Mouse (Mus musculus): ENCODE data around the gene Stab2. TPM values are rescaled to one million over a fixed set of nuclear protein-coding genes. Genes with fewer than 3 reads are reported as not detected.

The Stab2 gene
- total RNA-seq, 1 experiment = 0.27 TPM

GRCm38 (mm10) chr10:86952696-86953095 is 55.1 kb downstream of the Stab2 start:
- in situ Hi-C loops (cut with MboI; ENCODE audit: low sequenced_read_pairs in 2 of 2, unreplicated experiment in 2 of 2) = no loop called here

DNA sequence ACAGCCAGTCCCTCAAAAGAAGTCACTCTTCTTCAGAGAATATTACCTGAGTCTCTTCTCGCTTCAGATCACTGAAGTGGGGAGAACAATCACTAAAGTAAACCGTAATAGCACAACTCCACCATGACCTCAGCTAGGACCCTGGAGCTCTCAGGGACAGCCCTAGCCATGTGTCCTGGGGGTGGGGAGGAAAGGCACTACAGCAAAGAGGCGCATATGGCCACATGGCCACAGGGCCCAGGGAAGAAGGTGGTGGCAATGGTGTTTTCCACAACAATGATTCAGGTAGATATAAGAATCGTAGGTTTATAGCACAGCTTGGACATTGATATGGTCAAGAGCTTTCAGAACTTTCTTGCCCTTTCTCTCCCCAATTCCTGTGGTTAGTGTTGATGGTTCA is 57.0 kb downstream of the Stab2 start:
- no peak for TF ChIP-seq CHD2 (IDR thresholded peaks at IDR 0.05; ENCODE audit: low read depth, low read length)
- TF ChIP-seq ZC3H11A (IDR thresholded peaks at IDR 0.05; ENCODE audit: borderline replicate concordance, low read depth, low read length) = no peak
- TF ChIP-seq MAFK (IDR thresholded peaks at IDR 0.05; ENCODE audit: insufficient read depth, low read depth, low read length) = no peak
- no peak for TF ChIP-seq ZNF384 (IDR thresholded peaks at IDR 0.05; ENCODE audit: low read depth, low read length)
- no peak for TF ChIP-seq HCFC1 (IDR thresholded peaks at IDR 0.05; ENCODE audit: borderline replicate concordance, insufficient read depth, low read length)
- no peak for DNase-seq (ENCODE audit: low read depth, low spot score)
- in situ Hi-C loops (cut with MboI; ENCODE audit: low sequenced_read_pairs in 2 of 2, unreplicated experiment in 2 of 2) = no loop called here
- no peak overlapping the region for H3K27ac ChIP-seq (ENCODE audit: insufficient read depth, low read depth, low read length, poor library complexity, severe bottlenecking)
- H3K9me3 ChIP-seq (ENCODE audit: control insufficient read depth, insufficient read depth, low read depth, low read length) = no peaks in the 10 kb centered on the region
- H3K4me3 ChIP-seq (ENCODE audit: insufficient read depth in 1 of 2, low read depth in 1 of 2, low read length in 2 of 2, poor library complexity in 1 of 2, severe bottlenecking in 1 of 2) = no peak overlapping the region
- H3K4me1 ChIP-seq (ENCODE audit: control insufficient read depth in 2 of 2, insufficient read depth in 2 of 2, low read length in 2 of 2, poor library complexity in 1 of 2) = 0 out of 4 replicates have a peak, but pooled peaks cover 0 to 2% of the 10 kb centered on the region in 2 experiments
- no peaks in the 10 kb centered on the region for H3K36me3 ChIP-seq (ENCODE audit: control insufficient read depth, insufficient read depth, low read length, poor library complexity, severe bottlenecking)
- H3K9ac ChIP-seq (ENCODE audit: insufficient read depth, low read depth, low read length, poor library complexity, severe bottlenecking) = no peak overlapping the region

More at GRCm38 (mm10) chr10:86952696-86953095, 55.1 kb downstream of the Stab2 start:
- H3K4me1 ChIP-seq (ENCODE audit: control insufficient read depth in 2 of 2, insufficient read depth in 2 of 2, low read length in 2 of 2, poor library complexity in 1 of 2) = no peaks in the 10 kb centered on the region
- no peak overlapping the region for H3K27ac ChIP-seq (ENCODE audit: insufficient read depth, low read depth, low read length, poor library complexity, severe bottlenecking)
- no peak overlapping the region for H3K9ac ChIP-seq (ENCODE audit: insufficient read depth, low read depth, low read length, poor library complexity, severe bottlenecking)
- no peak for DNase-seq (ENCODE audit: low read depth, low spot score)
- H3K4me3 ChIP-seq (ENCODE audit: insufficient read depth in 1 of 2, low read depth in 1 of 2, low read length in 2 of 2, poor library complexity in 1 of 2, severe bottlenecking in 1 of 2) = no peak overlapping the region
- TF ChIP-seq ZC3H11A (IDR thresholded peaks at IDR 0.05; ENCODE audit: borderline replicate concordance, low read depth, low read length) = no peak
- no peak for TF ChIP-seq ZNF384 (IDR thresholded peaks at IDR 0.05; ENCODE audit: low read depth, low read length)
- no peak for TF ChIP-seq HCFC1 (IDR thresholded peaks at IDR 0.05; ENCODE audit: borderline replicate concordance, insufficient read depth, low read length)
- TF ChIP-seq MAFK (IDR thresholded peaks at IDR 0.05; ENCODE audit: insufficient read depth, low read depth, low read length) = no peak
- TF ChIP-seq CHD2 (IDR thresholded peaks at IDR 0.05; ENCODE audit: low read depth, low read length) = no peak
- H3K9me3 ChIP-seq (ENCODE audit: control insufficient read depth, insufficient read depth, low read depth, low read length) = no peaks in the 10 kb centered on the region
- H3K36me3 ChIP-seq (ENCODE audit: control insufficient read depth, insufficient read depth, low read length, poor library complexity, severe bottlenecking) = no peaks in the 10 kb centered on the region

DNA sequence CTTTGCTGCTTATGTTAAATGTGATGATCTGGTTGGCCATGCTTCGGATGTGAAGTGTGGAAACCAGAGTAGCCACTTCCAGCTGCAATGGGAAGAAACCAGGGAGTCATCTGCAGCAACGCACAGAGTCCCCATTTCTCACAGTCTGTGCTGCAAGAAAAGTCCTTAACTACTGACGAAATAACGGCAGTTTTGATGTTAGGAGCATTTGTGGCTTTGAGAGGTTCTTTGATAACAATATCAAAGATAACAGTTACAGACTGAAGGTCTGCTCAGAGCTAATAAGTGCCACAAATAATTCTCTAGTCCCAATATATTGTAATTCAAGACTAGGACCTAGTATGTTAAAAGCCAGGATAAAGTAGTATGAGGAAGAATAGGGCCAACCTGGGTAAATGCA is 57.9 kb downstream of the Stab2 start:
- Histone ChIP-seq H3K36me3 (ENCODE audit: control insufficient read depth, insufficient read depth, low read length, poor library complexity, severe bottlenecking) (no peaks in the 10 kb centered on the region), H3K9me3 (ENCODE audit: control insufficient read depth, insufficient read depth, low read depth, low read length) (no peaks in the 10 kb centered on the region), H3K9ac (ENCODE audit: insufficient read depth, low read depth, low read length, poor library complexity, severe bottlenecking) (no peak overlapping the region), H3K4me1 (ENCODE audit: control insufficient read depth in 2 of 2, insufficient read depth in 2 of 2, low read length in 2 of 2, poor library complexity in 1 of 2) (0 out of 4 replicates have a peak, but pooled peaks cover 0 to 2% of the 10 kb centered on the region in 2 experiments), H3K4me3 (ENCODE audit: insufficient read depth in 1 of 2, low read depth in 1 of 2, low read length in 2 of 2, poor library complexity in 1 of 2, severe bottlenecking in 1 of 2) (no peak overlapping the region), H3K27ac (ENCODE audit: insufficient read depth, low read depth, low read length, poor library complexity, severe bottlenecking) (no peak overlapping the region)
- no peak for TF ChIP-seq ZNF384 (IDR thresholded peaks at IDR 0.05; ENCODE audit: low read depth, low read length)
- no peak for TF ChIP-seq CHD2 (IDR thresholded peaks at IDR 0.05; ENCODE audit: low read depth, low read length)
- TF ChIP-seq MAFK (IDR thresholded peaks at IDR 0.05; ENCODE audit: insufficient read depth, low read depth, low read length) = no peak
- DNase-seq (ENCODE audit: low read depth, low spot score) = no peak
- in situ Hi-C loops (cut with MboI; ENCODE audit: low sequenced_read_pairs in 2 of 2, unreplicated experiment in 2 of 2) = no loop called here

DNA sequence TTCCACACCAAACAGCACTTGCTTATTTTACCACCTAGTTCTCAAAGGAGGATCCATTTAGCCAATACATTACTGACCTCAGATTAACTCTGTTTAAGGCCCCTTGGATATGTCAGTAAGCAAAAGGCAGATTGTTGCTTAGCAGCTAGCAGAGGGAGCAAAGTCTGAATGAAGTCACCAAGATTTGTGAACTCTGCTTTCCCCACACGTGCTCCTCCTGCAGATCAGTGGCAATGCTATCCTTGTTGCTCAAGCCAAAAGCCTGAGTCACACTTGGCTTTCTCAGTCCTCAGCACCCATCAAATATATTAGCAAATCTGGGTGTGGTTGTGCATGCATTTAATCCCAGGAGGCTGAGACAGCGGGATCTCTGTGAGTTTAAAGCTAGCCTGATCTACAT is 60.3 kb downstream of the Stab2 start:
- no peaks in the 10 kb centered on the region for H3K9me3 ChIP-seq (ENCODE audit: control insufficient read depth, insufficient read depth, low read depth, low read length)
- in situ Hi-C loops (cut with MboI; ENCODE audit: low sequenced_read_pairs in 2 of 2, unreplicated experiment in 2 of 2) = no loop called here
- no peaks in the 10 kb centered on the region for H3K36me3 ChIP-seq (ENCODE audit: control insufficient read depth, insufficient read depth, low read length, poor library complexity, severe bottlenecking)
- 0 out of 4 replicates have a peak, but pooled peaks cover 0 to 2% of the 10 kb centered on the region in 2 experiments for H3K4me1 ChIP-seq (ENCODE audit: control insufficient read depth in 2 of 2, insufficient read depth in 2 of 2, low read length in 2 of 2, poor library complexity in 1 of 2)
- TF ChIP-seq ZC3H11A (IDR thresholded peaks at IDR 0.05; ENCODE audit: borderline replicate concordance, low read depth, low read length) (no peak), ZNF384 (IDR thresholded peaks at IDR 0.05; ENCODE audit: low read depth, low read length) (no peak), HCFC1 (IDR thresholded peaks at IDR 0.05; ENCODE audit: borderline replicate concordance, insufficient read depth, low read length) (no peak), MAFK (IDR thresholded peaks at IDR 0.05; ENCODE audit: insufficient read depth, low read depth, low read length) (no peak), CHD2 (IDR thresholded peaks at IDR 0.05; ENCODE audit: low read depth, low read length) (no peak)
- H3K4me3 ChIP-seq (ENCODE audit: insufficient read depth in 1 of 2, low read depth in 1 of 2, low read length in 2 of 2, poor library complexity in 1 of 2, severe bottlenecking in 1 of 2) = no peak overlapping the region
- no peak for DNase-seq (ENCODE audit: low read depth, low spot score)
- no peak overlapping the region for H3K9ac ChIP-seq (ENCODE audit: insufficient read depth, low read depth, low read length, poor library complexity, severe bottlenecking)
- H3K27ac ChIP-seq (ENCODE audit: insufficient read depth, low read depth, low read length, poor library complexity, severe bottlenecking) = no peak overlapping the region

GRCm38 (mm10) chr10:86940591-86940990 is 67.2 kb downstream of the Stab2 start:
- Histone ChIP-seq H3K36me3 (ENCODE audit: control insufficient read depth, insufficient read depth, low read length, poor library complexity, severe bottlenecking) (no peaks in the 10 kb centered on the region), H3K4me1 (ENCODE audit: control insufficient read depth in 2 of 2, insufficient read depth in 2 of 2, low read length in 2 of 2, poor library complexity in 1 of 2) (no peaks in the 10 kb centered on the region), H3K9me3 (ENCODE audit: control insufficient read depth, insufficient read depth, low read depth, low read length) (no peaks in the 10 kb centered on the region), H3K27ac (ENCODE audit: insufficient read depth, low read depth, low read length, poor library complexity, severe bottlenecking) (no peak overlapping the region), H3K4me3 (ENCODE audit: insufficient read depth in 1 of 2, low read depth in 1 of 2, low read length in 2 of 2, poor library complexity in 1 of 2, severe bottlenecking in 1 of 2) (no peak overlapping the region), H3K9ac (ENCODE audit: insufficient read depth, low read depth, low read length, poor library complexity, severe bottlenecking) (no peak overlapping the region)
- no peak for TF ChIP-seq MAFK (IDR thresholded peaks at IDR 0.05; ENCODE audit: insufficient read depth, low read depth, low read length)
- TF ChIP-seq CHD2 (IDR thresholded peaks at IDR 0.05; ENCODE audit: low read depth, low read length) = no peak
- no peak for TF ChIP-seq ZNF384 (IDR thresholded peaks at IDR 0.05; ENCODE audit: low read depth, low read length)
- no peak for TF ChIP-seq ZC3H11A (IDR thresholded peaks at IDR 0.05; ENCODE audit: borderline replicate concordance, low read depth, low read length)
- no peak for DNase-seq (ENCODE audit: low read depth, low spot score)
- in situ Hi-C loops (cut with MboI; ENCODE audit: low sequenced_read_pairs in 2 of 2, unreplicated experiment in 2 of 2) = no loop called here
